15 mouse cellular contexts compared by ENCODE assay signal in the genomic region with DNA sequence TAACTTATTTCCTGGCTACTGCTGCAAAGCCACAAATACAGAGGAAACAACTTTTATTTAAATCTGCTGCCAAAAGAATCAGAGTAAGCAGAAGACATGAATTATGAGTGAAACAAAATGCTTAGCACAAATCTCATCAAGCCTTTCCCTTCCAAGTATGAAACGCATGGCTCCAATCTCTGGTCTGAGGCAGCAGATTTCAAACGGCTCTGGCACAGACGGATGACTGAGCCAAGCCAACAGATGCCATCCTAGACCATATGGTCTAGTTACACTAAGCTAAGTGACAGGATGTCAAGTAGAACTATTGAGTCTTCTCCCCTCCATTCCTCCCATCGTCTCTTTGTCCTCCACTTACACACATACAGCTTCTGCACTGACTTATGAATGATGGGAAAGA.
DNase-seq lines count a peak whose midpoint lies in the region; ATAC-seq and TF ChIP-seq lines count a peak whose summit lies in the region.
"Had no signal": no experiment of that assay in that cellular context is flagged by ENCODE, and none has a peak within 500 bp of the region (broad histone marks: within the 10 kb centered on the region; RNA-seq: fewer than 3 reads in every experiment).

No protein-coding gene starts in this region.

- H3K4me3 ChIP-seq in hindbrain, embryonic 15.5 days, result no peak overlapping the region
- H3K4me3 ChIP-seq in hindbrain, embryonic 11.5 days (ENCODE audit: low read depth, low read length), result no peak overlapping the region
- H3K4me3 ChIP-seq in hindbrain, postnatal 0 days (ENCODE audit: low read length), result no peak overlapping the region
- H3K4me3 ChIP-seq: lung, embryonic 15.5 days; stomach, embryonic 15.5 days had no signal

- H3K27ac ChIP-seq in hindbrain, embryonic 15.5 days (replicated peaks), result no peak overlapping the region
- no peak overlapping the region for H3K27ac ChIP-seq in hindbrain, embryonic 11.5 days (ENCODE audit: low read depth, low read length)
- no peak overlapping the region; the same call in 1 of the 2 replicates for H3K27ac ChIP-seq in hindbrain, postnatal 0 days
- H3K27ac ChIP-seq: lung, embryonic 15.5 days; stomach, embryonic 15.5 days had no signal

- H3K9me3 ChIP-seq in hindbrain, embryonic 15.5 days, result no peaks in the 10 kb centered on the region
- no peaks in the 10 kb centered on the region for H3K9me3 ChIP-seq in hindbrain, embryonic 11.5 days (ENCODE audit: control insufficient read depth, low read length)
- no peaks in the 10 kb centered on the region for H3K9me3 ChIP-seq in hindbrain, postnatal 0 days (ENCODE audit: low read length)
- H3K9me3 ChIP-seq: lung, embryonic 15.5 days; stomach, embryonic 15.5 days had no signal

- WGBS in hindbrain, embryonic 15.5 days, result 61% methylated on average over 4 of the region's 4 CpGs
- 81% methylated on average over 4 of the region's 4 CpGs for WGBS in hindbrain, embryonic 11.5 days
- 44% methylated on average over 4 of the region's 4 CpGs for WGBS in hindbrain, postnatal 0 days

- no peak for TF ChIP-seq CTCF in hindbrain, postnatal 0 days (IDR thresholded peaks at IDR 0.05; ENCODE audit: low read depth)

- 0 out of 2 replicates have a peak, but pooled peaks cover 4% of the 10 kb centered on the region for H3K4me1 ChIP-seq in hindbrain, embryonic 15.5 days (replicated peaks)
- H3K4me1 ChIP-seq in hindbrain, embryonic 11.5 days (replicated peaks; ENCODE audit: control insufficient read depth, insufficient read depth, low read length), result no peaks in the 10 kb centered on the region
- no peaks in the 10 kb centered on the region for H3K4me1 ChIP-seq in hindbrain, postnatal 0 days (ENCODE audit: insufficient read depth, low read length)
- H3K4me1 ChIP-seq: lung, embryonic 15.5 days; stomach, embryonic 15.5 days had no signal

- ATAC-seq in hindbrain, embryonic 15.5 days (ENCODE audit: low FRiP score, low read depth), result peak; percentile 72
- no peak for ATAC-seq in hindbrain, embryonic 11.5 days (ENCODE audit: low FRiP score)
- ATAC-seq in hindbrain, postnatal 0 days, result peak; percentile 80

- no peak overlapping the region for H3K9ac ChIP-seq in hindbrain, embryonic 15.5 days
- no peak overlapping the region for H3K9ac ChIP-seq in hindbrain, embryonic 11.5 days (ENCODE audit: low read depth, low read length)
- no peak overlapping the region for H3K9ac ChIP-seq in hindbrain, postnatal 0 days (replicated peaks; ENCODE audit: low read length)
- H3K9ac ChIP-seq: lung, embryonic 15.5 days; stomach, embryonic 15.5 days had no signal

- H3K36me3 ChIP-seq in hindbrain, embryonic 15.5 days, result no peaks in the 10 kb centered on the region
- no peaks in the 10 kb centered on the region for H3K36me3 ChIP-seq in hindbrain, embryonic 11.5 days (ENCODE audit: control insufficient read depth, insufficient read depth, low read length)
- H3K36me3 ChIP-seq in hindbrain, postnatal 0 days (ENCODE audit: insufficient read depth, low read length), result no peaks in the 10 kb centered on the region
- H3K36me3 ChIP-seq: lung, embryonic 15.5 days; stomach, embryonic 15.5 days had no signal

- H3K4me2 ChIP-seq in hindbrain, embryonic 15.5 days, result no peak overlapping the region
- H3K4me2 ChIP-seq in hindbrain, embryonic 11.5 days (replicated peaks; ENCODE audit: low read depth, low read length), result no peak overlapping the region
- no peak overlapping the region for H3K4me2 ChIP-seq in hindbrain, postnatal 0 days (ENCODE audit: low read depth, low read length)
- H3K4me2 ChIP-seq: liver, embryonic 11.5 days; lung, embryonic 15.5 days; stomach, embryonic 15.5 days had no signal

- intact Hi-C loops in heart, postnatal 25 days (cut with DNase I), result no loop called here

- DNase-seq in hindbrain, embryonic 11.5 days (ENCODE audit: low spot score), result no peak
- peak; percentile 46 to 49 for DNase-seq in right cerebral cortex, postnatal 10 days (ENCODE audit: low spot score in 2 of 2)
- no peak for DNase-seq in right cerebral cortex, postnatal 36 days (ENCODE audit: low spot score in 2 of 2)
- peak; percentile 68 for DNase-seq in cerebellum, adult 9-10 months
- DNase-seq in hindbrain, postnatal 0 days (ENCODE audit: low spot score), result peak; percentile 79
- DNase-seq in heart, postnatal 25 days (ENCODE audit: low spot score), result no peak
- DNase-seq in adrenal gland, postnatal 14 days, result no peak
- DNase-seq: adrenal gland, postnatal 10 days; heart, adult 18-20 months; heart, postnatal 36 days; thymus, postnatal 25 days had no signal

- H3K27me3 ChIP-seq in hindbrain, embryonic 15.5 days, result no peaks in the 10 kb centered on the region
- no peaks in the 10 kb centered on the region for H3K27me3 ChIP-seq in hindbrain, embryonic 11.5 days (ENCODE audit: control insufficient read depth, insufficient read depth, low read length)
- H3K27me3 ChIP-seq in hindbrain, postnatal 0 days (ENCODE audit: insufficient read depth, low read length), result no peaks in the 10 kb centered on the region
- H3K27me3 ChIP-seq: lung, embryonic 15.5 days; stomach, embryonic 15.5 days had no signal

Comparison
In these comparisons a context has a peak if more than half of its experiments do, and no peak if none do; other contexts are left out.
1. DNase-seq: peak in right cerebral cortex, postnatal 10 days (2 of 2), cerebellum, adult 9-10 months (single experiment) and hindbrain, postnatal 0 days (single experiment); none in hindbrain, embryonic 11.5 days (single experiment), right cerebral cortex, postnatal 36 days (0 of 2), heart, postnatal 25 days (single experiment) and adrenal gland, postnatal 14 days (single experiment).